Comparison of ENCODE assay signal across 7 mouse cellular contexts in the genomic region with DNA sequence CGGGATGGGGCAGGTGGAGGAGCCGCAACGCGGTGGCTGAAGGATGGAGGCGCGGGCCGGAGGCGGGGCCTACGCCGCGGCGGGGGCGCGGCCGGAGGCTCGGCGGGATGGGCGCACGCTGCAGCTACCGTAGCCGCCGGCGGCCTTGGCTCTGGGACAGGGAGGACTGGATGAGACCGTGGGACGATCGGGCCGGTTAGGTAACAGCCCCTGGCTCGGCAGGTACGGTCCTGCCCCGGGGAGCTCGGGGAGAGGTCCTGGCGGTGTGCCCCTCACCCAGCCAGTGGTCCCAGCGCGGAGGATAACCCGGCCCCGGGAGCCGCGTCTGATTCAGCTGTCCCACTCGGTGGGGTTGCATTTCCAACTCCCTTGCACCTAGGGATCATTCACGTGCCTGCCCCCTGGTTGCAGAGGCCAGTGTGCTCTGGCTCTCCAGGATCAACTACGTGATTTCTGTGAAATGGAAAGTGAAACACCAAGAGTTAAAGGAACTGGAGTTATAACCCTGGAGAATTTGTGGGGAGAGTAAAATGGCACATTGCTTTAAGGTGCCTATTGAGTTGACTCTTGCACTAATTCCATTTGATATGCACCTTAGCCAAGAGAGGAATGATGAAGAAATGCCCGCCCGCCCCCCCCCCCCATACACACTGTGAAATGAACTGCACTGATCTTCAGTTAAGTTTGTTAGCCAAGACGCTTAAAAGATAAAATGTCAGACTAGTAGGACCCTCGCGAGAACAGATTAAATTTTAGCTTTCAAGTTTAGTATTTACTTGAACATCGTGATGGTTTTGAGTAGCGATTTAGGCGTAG. TPM values are rescaled to one million over a fixed set of nuclear protein-coding genes. Genes with fewer than 3 reads are reported as not detected.
DNase-seq lines count a peak whose midpoint lies in the region; ATAC-seq lines count a peak whose summit lies in the region.

No protein-coding gene starts in this region.

- peak overlapping the region; percentile 84 for H3K4me3 ChIP-seq in intestine, embryonic 16.5 days (ENCODE audit: low read length)
- peak overlapping the region; percentile 75 for H3K4me3 ChIP-seq in midbrain, embryonic 11.5 days (ENCODE audit: low read depth, low read length)

- peak overlapping the region; percentile 98 for H3K27ac ChIP-seq in intestine, embryonic 16.5 days (ENCODE audit: low read length)
- H3K27ac ChIP-seq in midbrain, embryonic 11.5 days (ENCODE audit: low read depth, low read length), result peak overlapping the region; percentile 84

- no peaks in the 10 kb centered on the region for H3K9me3 ChIP-seq in intestine, embryonic 16.5 days (ENCODE audit: control insufficient read depth, low read length)
- no peaks in the 10 kb centered on the region for H3K9me3 ChIP-seq in midbrain, embryonic 11.5 days (ENCODE audit: control insufficient read depth, low read length)

- WGBS in intestine, embryonic 16.5 days, result under 1% methylated on average over 45 of the region's 49 CpGs
- 3% methylated on average over 45 of the region's 49 CpGs for WGBS in midbrain, embryonic 11.5 days

- H3K9ac ChIP-seq in intestine, embryonic 16.5 days (ENCODE audit: low read depth, low read length), result peak overlapping the region; percentile 87
- H3K9ac ChIP-seq in midbrain, embryonic 11.5 days (ENCODE audit: low read length), result peak overlapping the region; percentile 75

- peak; percentile 83 for ATAC-seq in intestine, embryonic 16.5 days
- ATAC-seq in midbrain, embryonic 11.5 days (ENCODE audit: low FRiP score), result peak; percentile 80

- peaks cover 5% of the 10 kb centered on the region; the same call in 1 of the 2 replicates for H3K4me1 ChIP-seq in intestine, embryonic 16.5 days (ENCODE audit: control insufficient read depth, insufficient read depth, low read length)
- H3K4me1 ChIP-seq in midbrain, embryonic 11.5 days (ENCODE audit: control insufficient read depth, insufficient read depth, low read length), result peaks cover 12% of the 10 kb centered on the region

- intact Hi-C loops in gastrocnemius, postnatal 36 days (cut with DNase I), result loop anchor here (10.0 kb wide), 1 partner anchor 304 kb away; no protein-coding TSS in a partner anchor
- intact Hi-C loops in left cerebral cortex, postnatal 4 days (cut with DNase I), result loop anchor here (5.0 kb wide), 1 partner anchor 184 kb away; no protein-coding TSS in a partner anchor

- peak overlapping the region; percentile 60 for H3K4me2 ChIP-seq in intestine, embryonic 16.5 days (ENCODE audit: low read depth, low read length)
- H3K4me2 ChIP-seq in midbrain, embryonic 11.5 days, result peak overlapping the region; percentile 70

- peak; percentile 78 for DNase-seq in adrenal gland, adult 8-10 months
- DNase-seq in embryo, embryonic 11 days, result peak; percentile 81
- peak; percentile 61 to 65 for DNase-seq in gastrocnemius, postnatal 36 days
- DNase-seq in left cerebral cortex, postnatal 4 days, result peak; percentile 69
- DNase-seq in midbrain, embryonic 11.5 days (ENCODE audit: low spot score, missing footprints), result peak; percentile 95
- DNase-seq in spleen, postnatal 10 days (ENCODE audit: low spot score in 2 of 2), result peak; percentile 67 to 78

- H3K36me3 ChIP-seq in intestine, embryonic 16.5 days (ENCODE audit: control insufficient read depth, insufficient read depth, low read length), result peaks cover 4% of the 10 kb centered on the region; the same call in 1 of the 2 replicates
- peaks cover 3% of the 10 kb centered on the region; the same call in 1 of the 2 replicates for H3K36me3 ChIP-seq in midbrain, embryonic 11.5 days (ENCODE audit: control insufficient read depth, insufficient read depth, low read length)

- H3K27me3 ChIP-seq in intestine, embryonic 16.5 days (replicated peaks; ENCODE audit: control insufficient read depth, insufficient read depth, low read length), result no peaks in the 10 kb centered on the region
- H3K27me3 ChIP-seq in midbrain, embryonic 11.5 days (ENCODE audit: control insufficient read depth, insufficient read depth, low read length), result no peaks in the 10 kb centered on the region

RNA-seq across cellular contexts. Expression of gene Nampt, which starts 1.6 kb away (rescaled TPM):
- total RNA-seq in adrenal gland, adult 8-10 months (2022), result 100 to 1,000 TPM in 1 of 4 experiments, 10 to 100 TPM in 3; 43.5 to 135 (median 71.2) TPM
- total RNA-seq in gastrocnemius, postnatal 36 days (2021), result 10 to 100 TPM; 73.1 to 74.3 TPM
- polyA plus RNA-seq in intestine, embryonic 16.5 days (2015; fragmentation: Nextera tagmentation; extraction: Ambion mirVana), result 29.7 and 30.0 TPM in 2 replicates
- total RNA-seq in left cerebral cortex, postnatal 4 days (2021), result 10 to 100 TPM; 40.0 to 44.2 TPM
- polyA plus RNA-seq in midbrain, embryonic 11.5 days (2014; fragmentation: Nextera tagmentation; extraction: Ambion mirVana), result 43.4 and 44.3 TPM in 2 replicates

Comparison
In these comparisons a context has a peak if more than half of its experiments do, and no peak if none do; other contexts are left out.
1. Peak in every context shown above with its lines: DNase-seq, ATAC-seq, H3K4me3 ChIP-seq and H3K27ac ChIP-seq.